Mouse (Mus musculus): Measurements from ENCODE around the gene Faf1. TPM values are rescaled to one million over a fixed set of nuclear protein-coding genes. Genes with fewer than 3 reads are reported as not detected.

Gene Faf1
- polyA plus RNA-seq, 1 experiment from 2014 or later = 20.8 TPM

DNA sequence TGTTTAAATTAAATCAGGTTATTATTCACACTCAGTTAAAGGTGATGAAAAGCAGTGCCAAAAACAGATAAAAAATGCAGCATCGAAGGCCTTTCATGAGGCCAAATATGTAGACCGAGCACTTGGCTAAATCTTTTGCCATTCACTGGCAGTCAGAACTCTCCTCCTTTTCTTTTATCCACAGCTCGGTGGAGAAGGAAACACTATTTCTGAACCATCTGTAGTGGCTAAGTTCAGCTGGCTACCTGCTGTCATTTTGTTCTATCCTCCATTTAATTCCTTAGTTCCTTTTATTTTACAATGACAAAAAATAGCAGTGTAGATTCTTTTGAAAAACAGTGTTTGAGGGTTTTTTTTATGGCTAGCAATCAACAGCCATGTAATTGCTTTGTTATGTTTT lies 186.6 kb downstream of the Faf1 start:
- Histone ChIP-seq H3K9me3 (ENCODE audit: control insufficient read depth, low read length) (no peaks in the 10 kb centered on the region), H3K27me3 (ENCODE audit: control insufficient read depth, insufficient read depth, low read length) (no peaks in the 10 kb centered on the region)
- WGBS = 49% methylated on average over 3 of the region's 3 CpGs

DNA sequence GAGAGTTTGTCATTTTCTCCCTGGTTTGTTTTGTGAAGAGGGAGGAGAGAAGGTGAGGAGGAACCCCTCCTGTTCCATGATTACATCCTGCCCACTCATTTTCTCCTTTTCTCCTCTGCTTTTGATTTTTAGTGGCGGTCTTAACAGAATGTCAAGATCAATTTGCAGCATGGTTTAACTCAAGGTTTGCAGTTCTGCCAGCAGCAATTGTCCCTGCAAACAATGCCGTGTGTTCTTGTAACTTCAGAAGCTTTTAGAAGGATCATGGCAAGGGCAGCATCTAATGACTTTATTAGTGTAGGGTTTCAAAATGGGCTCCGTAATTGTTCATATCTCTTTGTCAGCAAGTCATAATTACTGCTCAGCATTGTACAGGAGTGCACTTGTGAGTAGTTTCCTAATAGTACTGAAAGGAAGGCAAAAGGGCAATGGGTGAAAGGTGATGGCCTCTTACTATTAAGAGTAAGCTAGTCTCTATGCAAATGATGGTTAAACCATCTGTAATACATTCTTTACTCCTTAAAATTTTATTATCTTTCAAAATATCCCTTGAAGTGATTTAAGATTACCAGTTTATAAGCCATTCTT lies 192.6 kb downstream of the Faf1 start:
- H3K27ac ChIP-seq (replicated peaks) = no peak overlapping the region
- no peak overlapping the region for H3K4me2 ChIP-seq (replicated peaks; ENCODE audit: low read depth)
- H3K27me3 ChIP-seq (ENCODE audit: control insufficient read depth, insufficient read depth, low read length) = no peaks in the 10 kb centered on the region
- no peak overlapping the region for H3K4me3 ChIP-seq (ENCODE audit: low read depth, low read length)
- TF ChIP-seq EP300 (optimal IDR thresholded peaks at IDR 0.05) (no peak), CTCF (IDR thresholded peaks at IDR 0.05; ENCODE audit: low read depth) (no peak)
- H3K36me3 ChIP-seq (ENCODE audit: control insufficient read depth, insufficient read depth, low read length) = no peaks in the 10 kb centered on the region
- H3K9me3 ChIP-seq (ENCODE audit: control insufficient read depth, low read length) = no peaks in the 10 kb centered on the region
- ATAC-seq (ENCODE audit: low FRiP score, low TSS enrichment) (no peak), DNase-seq (ENCODE audit: low spot score) (no peak)
- WGBS = 67% methylated on average over 3 of the region's 3 CpGs
- no peak overlapping the region for H3K9ac ChIP-seq (ENCODE audit: low read length)
- no peaks in the 10 kb centered on the region for H3K4me1 ChIP-seq (replicated peaks; ENCODE audit: control insufficient read depth, insufficient read depth)

More for the DNA sequence above, 186.6 kb downstream of the Faf1 start:
- Histone ChIP-seq H3K4me2 (replicated peaks; ENCODE audit: low read depth) (no peak overlapping the region), H3K36me3 (ENCODE audit: control insufficient read depth, insufficient read depth, low read length) (no peaks in the 10 kb centered on the region), H3K27ac (replicated peaks) (no peak overlapping the region), H3K4me3 (ENCODE audit: low read depth, low read length) (no peak overlapping the region), H3K4me1 (replicated peaks; ENCODE audit: control insufficient read depth, insufficient read depth) (no peaks in the 10 kb centered on the region), H3K9ac (ENCODE audit: low read length) (no peak overlapping the region)
- TF ChIP-seq EP300 (optimal IDR thresholded peaks at IDR 0.05) = no peak
- TF ChIP-seq CTCF (IDR thresholded peaks at IDR 0.05; ENCODE audit: low read depth) = no peak
- DNase-seq (ENCODE audit: low spot score) (no peak), ATAC-seq (ENCODE audit: low FRiP score, low TSS enrichment) (no peak)

DNA sequence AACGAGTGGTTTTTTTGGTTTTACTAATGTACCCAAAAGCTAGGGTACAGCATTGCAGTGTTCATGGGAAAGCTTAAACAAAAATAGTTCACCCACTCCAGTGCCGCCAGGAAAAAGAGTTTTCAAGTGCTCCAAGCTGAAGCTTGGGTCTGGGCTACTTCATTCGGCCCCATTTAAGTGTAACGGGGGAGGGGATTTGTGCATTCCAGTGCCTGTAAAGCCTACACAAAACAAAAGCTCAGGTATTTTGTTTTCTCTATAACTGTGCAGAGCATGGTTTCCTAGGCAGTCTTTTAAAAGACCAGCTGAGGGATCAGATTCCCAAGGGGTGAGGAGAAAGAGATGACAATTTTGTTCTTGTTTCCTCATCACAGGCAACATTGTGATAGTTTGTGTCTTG lies 207.9 kb downstream of the Faf1 start:
- Histone ChIP-seq H3K4me2 (replicated peaks; ENCODE audit: low read depth) (no peak overlapping the region), H3K9ac (ENCODE audit: low read length) (no peak overlapping the region), H3K4me3 (ENCODE audit: low read depth, low read length) (no peak overlapping the region), H3K4me1 (replicated peaks; ENCODE audit: control insufficient read depth, insufficient read depth) (no peaks in the 10 kb centered on the region), H3K27me3 (ENCODE audit: control insufficient read depth, insufficient read depth, low read length) (no peaks in the 10 kb centered on the region), H3K9me3 (ENCODE audit: control insufficient read depth, low read length) (no peaks in the 10 kb centered on the region), H3K36me3 (ENCODE audit: control insufficient read depth, insufficient read depth, low read length) (no peaks in the 10 kb centered on the region), H3K27ac (replicated peaks) (no peak overlapping the region)
- WGBS = 66% methylated on average over 4 of the region's 4 CpGs
- ATAC-seq (ENCODE audit: low FRiP score, low TSS enrichment) (no peak), DNase-seq (ENCODE audit: low spot score) (no peak)
- TF ChIP-seq EP300 (optimal IDR thresholded peaks at IDR 0.05) (no peak), CTCF (IDR thresholded peaks at IDR 0.05; ENCODE audit: low read depth) (no peak)

DNA sequence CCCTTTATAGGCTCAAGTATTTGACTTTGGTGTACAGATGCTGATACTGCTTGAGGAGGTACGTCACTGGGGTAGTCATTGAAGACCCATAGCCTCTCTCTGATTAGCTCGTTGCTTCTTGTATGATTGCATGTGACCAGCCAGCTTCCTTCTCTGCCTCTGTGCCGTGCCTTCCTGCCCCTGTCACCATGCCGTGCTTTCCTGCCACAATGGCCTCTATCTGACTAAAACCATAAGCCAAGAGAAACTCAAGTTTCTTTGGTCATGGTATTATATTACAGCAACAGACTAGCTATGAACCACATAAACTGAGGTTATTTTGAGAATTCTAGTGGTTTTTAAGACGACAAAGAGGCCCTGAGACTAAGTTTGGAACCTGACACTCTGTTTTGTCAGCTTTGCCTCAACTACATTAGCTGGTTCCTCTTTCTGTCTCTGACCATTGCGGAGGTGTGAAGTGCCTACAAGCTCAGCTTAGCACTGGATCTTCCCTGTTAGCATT lies 211.5 kb downstream of the Faf1 start:
- DNase-seq (ENCODE audit: low spot score) (no peak), ATAC-seq (ENCODE audit: low FRiP score, low TSS enrichment) (no peak)
- Histone ChIP-seq H3K9me3 (ENCODE audit: control insufficient read depth, low read length) (no peaks in the 10 kb centered on the region), H3K27me3 (ENCODE audit: control insufficient read depth, insufficient read depth, low read length) (no peaks in the 10 kb centered on the region), H3K4me3 (ENCODE audit: low read depth, low read length) (no peak overlapping the region), H3K9ac (ENCODE audit: low read length) (no peak overlapping the region), H3K27ac (replicated peaks) (no peak overlapping the region), H3K4me2 (replicated peaks; ENCODE audit: low read depth) (no peak overlapping the region), H3K4me1 (replicated peaks; ENCODE audit: control insufficient read depth, insufficient read depth) (no peaks in the 10 kb centered on the region), H3K36me3 (ENCODE audit: control insufficient read depth, insufficient read depth, low read length) (no peaks in the 10 kb centered on the region; the same call in 1 of the 2 replicates)
- 89% methylated on average over 6 of the region's 6 CpGs for WGBS
- no peak for TF ChIP-seq CTCF (IDR thresholded peaks at IDR 0.05; ENCODE audit: low read depth)
- TF ChIP-seq EP300 (optimal IDR thresholded peaks at IDR 0.05) = no peak

DNA sequence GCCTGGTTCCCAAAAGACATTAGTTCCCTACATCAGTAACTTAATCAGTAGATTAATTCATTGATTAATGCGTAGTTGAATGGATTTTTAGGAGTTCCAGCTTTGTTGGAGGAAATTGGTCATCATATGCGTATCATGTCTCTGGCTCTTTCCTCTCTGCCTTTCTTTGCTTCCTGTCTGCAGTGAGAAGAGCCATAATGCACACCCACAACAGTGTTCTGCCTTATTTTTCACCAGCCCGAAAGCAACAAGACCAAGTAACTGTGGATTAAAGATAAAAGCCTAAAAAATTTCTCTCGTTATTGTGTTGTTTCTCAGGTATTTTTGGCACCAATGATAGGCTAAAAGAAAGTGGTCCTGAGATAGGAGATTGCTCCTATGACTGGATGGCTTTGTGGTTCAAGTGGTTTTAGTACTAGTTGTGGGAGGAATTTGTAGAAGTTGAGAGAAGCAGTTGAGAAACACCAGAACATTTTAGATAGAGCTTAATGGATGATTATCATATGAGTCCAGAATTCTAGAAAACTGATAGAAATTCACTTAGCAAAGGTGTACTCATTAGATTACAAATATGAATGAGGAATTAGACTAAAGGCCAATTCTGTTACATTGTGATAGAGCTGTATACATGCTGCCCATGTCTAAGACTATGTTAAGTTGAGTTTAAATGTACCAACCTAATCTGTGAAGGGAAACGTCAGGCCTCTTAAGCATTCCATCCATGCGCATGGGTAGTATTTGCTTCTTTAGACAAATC lies 221.6 kb downstream of the Faf1 start:
- ATAC-seq (ENCODE audit: low FRiP score, low TSS enrichment) (no peak), DNase-seq (ENCODE audit: low spot score) (no peak)
- Histone ChIP-seq H3K4me1 (replicated peaks; ENCODE audit: control insufficient read depth, insufficient read depth) (no peaks in the 10 kb centered on the region), H3K27me3 (ENCODE audit: control insufficient read depth, insufficient read depth, low read length) (no peaks in the 10 kb centered on the region), H3K27ac (replicated peaks) (no peak overlapping the region), H3K9ac (ENCODE audit: low read length) (no peak overlapping the region), H3K4me2 (replicated peaks; ENCODE audit: low read depth) (no peak overlapping the region), H3K36me3 (ENCODE audit: control insufficient read depth, insufficient read depth, low read length) (no peaks in the 10 kb centered on the region), H3K4me3 (ENCODE audit: low read depth, low read length) (no peak overlapping the region), H3K9me3 (ENCODE audit: control insufficient read depth, low read length) (no peaks in the 10 kb centered on the region)
- TF ChIP-seq CTCF (IDR thresholded peaks at IDR 0.05; ENCODE audit: low read depth) (no peak), EP300 (optimal IDR thresholded peaks at IDR 0.05) (no peak)
- WGBS = 91% methylated on average over 6 of the region's 6 CpGs

DNA sequence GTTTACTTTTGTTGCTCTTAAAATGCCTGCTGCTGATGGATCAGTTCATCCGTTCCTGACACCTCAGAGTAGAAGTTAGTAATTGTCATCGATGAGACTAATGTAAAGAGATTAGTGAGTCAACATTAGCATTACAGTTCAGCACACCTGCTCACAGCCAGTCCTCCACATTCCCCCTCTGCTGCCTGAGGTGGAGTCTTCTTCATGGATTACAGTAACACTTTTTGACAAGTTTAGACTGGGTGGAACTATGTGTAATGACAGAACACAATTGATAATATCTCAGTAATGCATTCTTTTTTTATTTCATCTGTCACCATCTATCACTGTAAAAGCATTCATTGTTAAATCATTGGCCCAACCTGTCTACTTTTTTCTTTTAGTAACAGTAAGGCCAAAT lies 224.7 kb downstream of the Faf1 start:
- no peaks in the 10 kb centered on the region for H3K9me3 ChIP-seq (ENCODE audit: control insufficient read depth, low read length)
- WGBS = 36% methylated on average over 2 of the region's 2 CpGs
- no peak for TF ChIP-seq CTCF (IDR thresholded peaks at IDR 0.05; ENCODE audit: low read depth)
- no peak for TF ChIP-seq EP300 (optimal IDR thresholded peaks at IDR 0.05)

More for the DNA sequence above, 224.7 kb downstream of the Faf1 start:
- no peak for ATAC-seq (ENCODE audit: low FRiP score, low TSS enrichment)
- H3K27me3 ChIP-seq (ENCODE audit: control insufficient read depth, insufficient read depth, low read length) = no peaks in the 10 kb centered on the region
- no peaks in the 10 kb centered on the region for H3K36me3 ChIP-seq (ENCODE audit: control insufficient read depth, insufficient read depth, low read length)
- H3K27ac ChIP-seq (replicated peaks) = no peak overlapping the region
- no peak for DNase-seq (ENCODE audit: low spot score)
- no peak overlapping the region for H3K9ac ChIP-seq (ENCODE audit: low read length)
- no peaks in the 10 kb centered on the region for H3K4me1 ChIP-seq (replicated peaks; ENCODE audit: control insufficient read depth, insufficient read depth)
- no peak overlapping the region for H3K4me3 ChIP-seq (ENCODE audit: low read depth, low read length)
- no peak overlapping the region for H3K4me2 ChIP-seq (replicated peaks; ENCODE audit: low read depth)
